Mouse (Mus musculus) urinary bladder, postnatal 0 days (tissue): ENCODE measurements around the gene Ssbp2. TPM values are rescaled to one million over a fixed set of nuclear protein-coding genes. Genes with fewer than 3 reads are reported as not detected.

Experiments used
- microRNA-seq: library from miRNA; unstranded; fragments of <30 nt; microRNA quantifications from one replicate; pipeline ENCODE4, GENCODE M21; 2016
- polyA plus RNA-seq: library from polyadenylated mRNA; unstranded; fragments of >200 nt; fragmentation: Nextera tagmentation; extraction: Ambion mirVana; gene quantifications from 2 replicates; pipeline ENCODE4 v1.2.1, GENCODE M21; 2015

Gene Ssbp2
- polyA plus RNA-seq, result 55.9 and 56.3 TPM in 2 replicates

GRCm38 (mm10) chr13:91459896-91460620 is at the start of gene Ssbp2:
Gene Ssbp2, plus strand, starts transcription at chr13:91460283.

GRCm38 (mm10) chr13:91741280-91742047 is 281.4 kb downstream of the Ssbp2 start, which contains the start of gene Acot12:
Gene Acot12, plus strand, starts transcription at chr13:91741512.

Small RNAs within 50 kb of the gene (microRNA-seq; reads per million reads assigned to microRNA genes)
- gene Gm27656, result not detected

Other genes starting within 250 kb of the Ssbp2 start
- gene Atg10, start 236.3 kb upstream of the Ssbp2 start, polyA plus RNA-seq, result 14.5 and 18.5 TPM in 2 replicates